Mouse (Mus musculus): ENCODE results near the gene Gm10271. TPM values are rescaled to one million over a fixed set of nuclear protein-coding genes. Genes with fewer than 3 reads are reported as not detected.

Gene Gm10271
- total and polyA plus RNA-seq, 2 experiments from 2014 or later: not detected

GRCm38 (mm10) chr10:116930506-116930905 lies 41.9 kb downstream of the Gm10271 start:
- no peak overlapping the region for H3K27ac ChIP-seq (ENCODE audit: low read depth, low read length)
- no peak for TF ChIP-seq CTCF (IDR thresholded peaks at IDR 0.05)
- ATAC-seq (ENCODE audit: low FRiP score): no peak

GRCm38 (mm10) chr10:116928826-116929225 lies 43.6 kb downstream of the Gm10271 start:
- no peak overlapping the region for H3K4me2 ChIP-seq (ENCODE audit: low read depth, low read length, poor library complexity, severe bottlenecking)
- H3K4me3 ChIP-seq (ENCODE audit: low read depth, low read length): no peak overlapping the region
- H3K9me3 ChIP-seq (ENCODE audit: low read length): no peaks in the 10 kb centered on the region
- H3K27me3 ChIP-seq (ENCODE audit: insufficient read depth, low read length): no peaks in the 10 kb centered on the region
- H3K4me1 ChIP-seq (ENCODE audit: insufficient read depth, low read length): no peaks in the 10 kb centered on the region
- 92% methylated on average over 3 of the region's 3 CpGs for WGBS
- H3K9ac ChIP-seq (replicated peaks; ENCODE audit: low read length, poor library complexity, severe bottlenecking): no peak overlapping the region
- no peak overlapping the region for H3K27ac ChIP-seq (ENCODE audit: low read depth, low read length)
- no peak for TF ChIP-seq CTCF (IDR thresholded peaks at IDR 0.05)
- no peak for DNase-seq (ENCODE audit: low spot score)
- ATAC-seq (ENCODE audit: low FRiP score): no peak
- peaks cover 12% of the 10 kb centered on the region; the same call in 1 of the 2 replicates for H3K36me3 ChIP-seq (ENCODE audit: insufficient read depth, low read length)

More at GRCm38 (mm10) chr10:116930506-116930905, 41.9 kb downstream of the Gm10271 start:
- H3K4me1 ChIP-seq (ENCODE audit: insufficient read depth, low read length): no peaks in the 10 kb centered on the region
- no peaks in the 10 kb centered on the region for H3K9me3 ChIP-seq (ENCODE audit: low read length)
- no peaks in the 10 kb centered on the region for H3K27me3 ChIP-seq (ENCODE audit: insufficient read depth, low read length)
- peaks cover 11% of the 10 kb centered on the region for H3K36me3 ChIP-seq (ENCODE audit: insufficient read depth, low read length)
- H3K9ac ChIP-seq (replicated peaks; ENCODE audit: low read length, poor library complexity, severe bottlenecking): no peak overlapping the region
- no peak overlapping the region for H3K4me3 ChIP-seq (ENCODE audit: low read depth, low read length)
- 91% methylated on average over 7 of the region's 7 CpGs for WGBS
- H3K4me2 ChIP-seq (ENCODE audit: low read depth, low read length, poor library complexity, severe bottlenecking): no peak overlapping the region
- DNase-seq (ENCODE audit: low spot score): no peak

- no peak for ATAC-seq (ENCODE audit: low FRiP score)
- Histone ChIP-seq H3K4me3 (ENCODE audit: low read depth, low read length) (no peak overlapping the region), H3K27me3 (ENCODE audit: insufficient read depth, low read length) (no peaks in the 10 kb centered on the region), H3K36me3 (ENCODE audit: insufficient read depth, low read length) (peaks cover 10% of the 10 kb centered on the region; the same call in 1 of the 2 replicates), H3K4me1 (ENCODE audit: insufficient read depth, low read length) (no peaks in the 10 kb centered on the region), H3K9ac (replicated peaks; ENCODE audit: low read length, poor library complexity, severe bottlenecking) (no peak overlapping the region), H3K4me2 (ENCODE audit: low read depth, low read length, poor library complexity, severe bottlenecking) (no peak overlapping the region), H3K9me3 (ENCODE audit: low read length) (no peaks in the 10 kb centered on the region), H3K27ac (ENCODE audit: low read depth, low read length) (no peak overlapping the region)
- no peak for DNase-seq (ENCODE audit: low spot score)
- 90% methylated on average over 11 of the region's 11 CpGs for WGBS
- TF ChIP-seq CTCF (IDR thresholded peaks at IDR 0.05): no peak
Measured at GRCm38 (mm10) chr10:116926428-116927113, 45.8 kb downstream of the Gm10271 start.

GRCm38 (mm10) chr10:116923651-116924495 lies 48.5 kb downstream of the Gm10271 start:
- Histone ChIP-seq H3K36me3 (ENCODE audit: insufficient read depth, low read length) (peaks cover 13% of the 10 kb centered on the region; the same call in 1 of the 2 replicates), H3K9ac (replicated peaks; ENCODE audit: low read length, poor library complexity, severe bottlenecking) (no peak overlapping the region), H3K4me1 (ENCODE audit: insufficient read depth, low read length) (no peaks in the 10 kb centered on the region), H3K9me3 (ENCODE audit: low read length) (no peaks in the 10 kb centered on the region), H3K4me2 (ENCODE audit: low read depth, low read length, poor library complexity, severe bottlenecking) (no peak overlapping the region), H3K4me3 (ENCODE audit: low read depth, low read length) (no peak overlapping the region), H3K27ac (ENCODE audit: low read depth, low read length) (no peak overlapping the region), H3K27me3 (ENCODE audit: insufficient read depth, low read length) (no peaks in the 10 kb centered on the region)
- ATAC-seq (ENCODE audit: low FRiP score) (no peak), DNase-seq (ENCODE audit: low spot score) (no peak)
- 92% methylated on average over 19 of the region's 19 CpGs for WGBS
- no peak for TF ChIP-seq CTCF (IDR thresholded peaks at IDR 0.05)

GRCm38 (mm10) chr10:116922161-116922560 lies 50.2 kb downstream of the Gm10271 start:
- Histone ChIP-seq H3K27me3 (ENCODE audit: insufficient read depth, low read length) (no peaks in the 10 kb centered on the region), H3K36me3 (ENCODE audit: insufficient read depth, low read length) (peaks cover 9% of the 10 kb centered on the region; the same call in 1 of the 2 replicates), H3K9me3 (ENCODE audit: low read length) (no peaks in the 10 kb centered on the region), H3K27ac (ENCODE audit: low read depth, low read length) (no peak overlapping the region), H3K4me2 (ENCODE audit: low read depth, low read length, poor library complexity, severe bottlenecking) (no peak overlapping the region), H3K9ac (replicated peaks; ENCODE audit: low read length, poor library complexity, severe bottlenecking) (no peak overlapping the region), H3K4me3 (ENCODE audit: low read depth, low read length) (no peak overlapping the region), H3K4me1 (ENCODE audit: insufficient read depth, low read length) (no peaks in the 10 kb centered on the region)
- ATAC-seq (ENCODE audit: low FRiP score) (no peak), DNase-seq (ENCODE audit: low spot score) (no peak)
- TF ChIP-seq CTCF (IDR thresholded peaks at IDR 0.05): no peak
- 93% methylated on average over 15 of the region's 15 CpGs for WGBS

- Histone ChIP-seq H3K9me3 (ENCODE audit: low read length) (no peaks in the 10 kb centered on the region), H3K9ac (replicated peaks; ENCODE audit: low read length, poor library complexity, severe bottlenecking) (no peak overlapping the region), H3K4me2 (ENCODE audit: low read depth, low read length, poor library complexity, severe bottlenecking) (no peak overlapping the region), H3K36me3 (ENCODE audit: insufficient read depth, low read length) (0 out of 2 replicates have a peak, but pooled peaks cover 7% of the 10 kb centered on the region), H3K27ac (ENCODE audit: low read depth, low read length) (no peak overlapping the region), H3K27me3 (ENCODE audit: insufficient read depth, low read length) (no peaks in the 10 kb centered on the region), H3K4me3 (ENCODE audit: low read depth, low read length) (no peak overlapping the region), H3K4me1 (ENCODE audit: insufficient read depth, low read length) (no peaks in the 10 kb centered on the region)
- DNase-seq (ENCODE audit: low spot score) (no peak), ATAC-seq (ENCODE audit: low FRiP score) (no peak)
- WGBS: 96% methylated on average over 15 of the region's 15 CpGs
- TF ChIP-seq CTCF (IDR thresholded peaks at IDR 0.05): no peak
Measured at GRCm38 (mm10) chr10:116921416-116921815, 51.0 kb downstream of the Gm10271 start.

All from midbrain, postnatal 0 days (tissue).